Mouse (Mus musculus) limb, embryonic 13.5 days (tissue): ENCODE data around the gene Dkk2. TPM values are rescaled to one million over a fixed set of nuclear protein-coding genes. Genes with fewer than 3 reads are reported as not detected.
A peak's percentile ranks its signal among the peaks of the same experiment; 100 is the strongest.
"Not testable (repeated sequence)": the region's sequence is repeated elsewhere in the genome, so short reads cannot be mapped to it uniquely, and the experiment has no call there.

Experiments used
- ATAC-seq: fragments of 200-750 bp; cut with Nextera tagmentation; 2 replicates; pipeline ENCODE4 v1.8.0; 2017; ENCODE audit warnings: low read depth, moderate number of reproducible peaks, moderate TSS enrichment; ENCODE audit not compliant: low FRiP score
- H3K27ac ChIP-seq: fragments of 300-500 bp; sonication (generic); 2 replicates; pipeline ENCODE4 v1.5.1; 2015; ENCODE audit warnings: inconsistent platforms, mild to moderate bottlenecking, moderate library complexity
- H3K27me3 ChIP-seq: fragments of 300-500 bp; sonication (generic); 2 replicates; pipeline ENCODE4 v1.6.1; 2015; ENCODE audit warnings: mild to moderate bottlenecking, inconsistent platforms
- H3K36me3 ChIP-seq: fragments of 300-500 bp; sonication (generic); 2 replicates; pipeline ENCODE4 v1.6.1; 2015; ENCODE audit warnings: inconsistent platforms, mild to moderate bottlenecking, moderate library complexity
- H3K4me1 ChIP-seq: fragments of 300-500 bp; sonication (generic); 2 replicates; pipeline ENCODE4 v1.6.1; 2015; ENCODE audit warnings: inconsistent platforms
- H3K4me2 ChIP-seq: fragments of 300-500 bp; sonication (generic); replicated peaks from 2 replicates; pipeline ENCODE4 v1.6.1; 2015; ENCODE audit warnings: inconsistent platforms, mild to moderate bottlenecking, moderate library complexity
- H3K4me3 ChIP-seq: fragments of 300-500 bp; sonication (generic); 2 replicates; pipeline ENCODE4 v1.5.1; 2015; ENCODE audit warnings: moderate library complexity, mild to moderate bottlenecking, inconsistent platforms
- H3K9ac ChIP-seq: fragments of 300-500 bp; sonication (generic); 2 replicates; pipeline ENCODE4 v1.6.1; 2015; ENCODE audit warnings: mild to moderate bottlenecking, inconsistent platforms
- H3K9me3 ChIP-seq: fragments of 300-500 bp; sonication (generic); 2 replicates; pipeline ENCODE4 v1.6.1; 2016; ENCODE audit warnings: inconsistent platforms
- WGBS: fragments of 180-500 bp; shearing (Covaris S2); methylation state at CpG from one replicate; pipeline ENCODE4 v1.1.7; 2015; 5-methylcytosine and 5-hydroxymethylcytosine counted together
- polyA plus RNA-seq: library from polyadenylated mRNA; unstranded; fragments of >200 nt; fragmentation: Nextera tagmentation; extraction: Ambion mirVana; gene quantifications from 2 replicates; pipeline ENCODE4 v1.2.1, GENCODE M21; 2015

Dkk2 gene
- polyA plus RNA-seq, result 66.6 and 71.3 TPM in 2 replicates

DNA sequence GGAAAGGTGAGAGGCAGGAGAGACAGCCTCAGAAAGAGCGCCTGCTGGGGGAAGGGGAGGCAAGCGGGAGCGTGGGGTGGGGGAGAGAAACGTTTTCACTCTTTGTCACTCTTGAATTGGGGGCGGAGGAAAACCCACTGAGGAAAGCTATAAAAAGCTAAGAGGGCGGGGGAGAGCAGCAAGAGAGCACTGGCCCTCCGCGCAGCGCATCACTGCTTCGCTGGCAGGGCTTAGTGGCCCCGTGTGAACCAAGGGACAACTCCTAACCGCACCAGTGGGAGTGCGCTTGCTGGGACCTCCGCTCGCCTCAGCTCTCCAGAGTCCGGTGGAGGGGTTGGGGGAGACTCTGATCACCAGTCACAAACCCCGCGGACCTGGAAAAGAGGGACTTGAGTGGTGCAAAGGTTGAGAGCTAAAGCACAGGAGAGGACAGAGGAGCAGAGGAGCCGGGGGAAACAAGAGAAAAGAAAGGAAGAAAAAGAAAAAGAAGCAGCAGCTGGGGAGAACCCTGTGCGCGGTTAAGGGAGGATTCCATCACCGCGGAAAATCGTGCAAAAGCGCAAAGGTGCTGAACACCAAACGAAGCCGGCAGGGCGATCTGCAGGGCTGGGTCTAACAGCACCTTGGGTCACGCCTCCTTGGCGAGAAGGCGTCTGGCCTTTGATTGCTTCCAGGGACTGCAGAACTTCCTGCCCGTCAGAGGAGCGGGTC is at the start of gene Dkk2:
TSS of gene Dkk2 (plus strand) at position 181 of the 711 bp plus-strand sequence.
- under 1% methylated on average over 33 of the region's 33 CpGs for WGBS
- H3K4me1 ChIP-seq, result peaks cover 17% of the 10 kb centered on the region
- H3K27me3 ChIP-seq, result peaks cover 9% of the 10 kb centered on the region
- peak within 1 kb of the TSS; percentile 88 for H3K27ac ChIP-seq
- H3K4me3 ChIP-seq, result peak within 1 kb of the TSS; percentile 66
- peak within 1 kb of the TSS; percentile 80 for H3K9ac ChIP-seq
- H3K36me3 ChIP-seq, result no peaks in the 10 kb centered on the region
- peak; percentile 64 for ATAC-seq
- no peaks in the 10 kb centered on the region for H3K9me3 ChIP-seq
- peak within 1 kb of the TSS; percentile 89 for H3K4me2 ChIP-seq

- H3K4me3 ChIP-seq, result no peak overlapping the region
- no peak for ATAC-seq
- H3K4me2 ChIP-seq, result no peak overlapping the region
- no peaks in the 10 kb centered on the region for H3K36me3 ChIP-seq
- WGBS, result 88% methylated on average over 2 of the region's 2 CpGs
- H3K27me3 ChIP-seq, result no peaks in the 10 kb centered on the region
- no peaks in the 10 kb centered on the region for H3K9me3 ChIP-seq
- no peak overlapping the region for H3K9ac ChIP-seq
- H3K4me1 ChIP-seq, result peaks cover 11% of the 10 kb centered on the region
- H3K27ac ChIP-seq, result no peak overlapping the region
These were observed 48.4 kb upstream of the Dkk2 start for GRCm38 (mm10) chr3:132036704-132037103.

DNA sequence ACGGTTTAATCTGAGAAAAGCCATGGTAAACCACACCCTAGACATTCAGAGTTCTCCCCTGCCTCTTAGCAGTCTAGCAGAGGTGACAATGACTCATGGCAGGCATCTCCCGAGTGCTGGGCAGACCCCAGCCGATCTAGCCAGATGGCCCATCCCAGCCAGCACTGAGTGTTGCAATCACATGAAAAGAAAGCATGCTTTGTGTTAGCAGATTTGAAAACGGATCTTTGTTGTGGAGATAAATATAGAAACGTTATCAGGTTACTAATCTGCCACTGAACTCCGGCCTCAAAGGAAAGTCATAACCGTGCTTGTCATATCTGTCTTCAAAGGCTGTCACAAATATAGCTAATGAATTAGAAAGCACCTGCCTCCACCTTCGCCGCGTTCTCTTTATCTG is 47.4 kb upstream of the Dkk2 start:
- Histone ChIP-seq H3K36me3 (no peaks in the 10 kb centered on the region), H3K4me2 (no peak overlapping the region), H3K9ac (no peak overlapping the region), H3K4me1 (peaks cover 7% of the 10 kb centered on the region), H3K27ac (no peak overlapping the region), H3K4me3 (no peak overlapping the region), H3K27me3 (no peaks in the 10 kb centered on the region), H3K9me3 (no peaks in the 10 kb centered on the region)
- WGBS, result 55% methylated on average over 10 of the region's 10 CpGs
- ATAC-seq, result no peak

DNA sequence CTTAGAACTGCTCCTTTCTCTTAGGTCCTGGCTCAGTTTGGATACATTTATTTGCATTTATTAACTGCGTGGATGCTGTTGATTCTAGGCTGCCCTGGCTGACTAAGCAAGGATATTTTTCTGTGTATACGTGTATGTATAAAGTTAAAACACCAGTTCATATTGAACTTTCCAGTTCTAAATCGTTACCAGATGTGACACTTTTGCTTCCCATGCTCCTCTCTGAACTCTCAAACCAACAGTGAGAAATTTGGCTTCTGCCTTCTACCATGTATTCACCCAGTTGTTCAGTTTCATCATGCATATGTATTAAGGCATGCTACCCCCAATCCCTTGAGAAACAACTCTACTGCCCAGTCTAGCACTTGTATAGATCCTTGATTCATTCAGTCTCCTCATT is 45.0 kb upstream of the Dkk2 start:
- Histone ChIP-seq H3K4me2 (no peak overlapping the region), H3K9me3 (no peaks in the 10 kb centered on the region), H3K4me3 (no peak overlapping the region), H3K4me1 (no peaks in the 10 kb centered on the region), H3K36me3 (no peaks in the 10 kb centered on the region), H3K9ac (no peak overlapping the region), H3K27ac (no peak overlapping the region), H3K27me3 (no peaks in the 10 kb centered on the region)
- 49% methylated on average over 3 of the region's 3 CpGs for WGBS
- no peak for ATAC-seq

DNA sequence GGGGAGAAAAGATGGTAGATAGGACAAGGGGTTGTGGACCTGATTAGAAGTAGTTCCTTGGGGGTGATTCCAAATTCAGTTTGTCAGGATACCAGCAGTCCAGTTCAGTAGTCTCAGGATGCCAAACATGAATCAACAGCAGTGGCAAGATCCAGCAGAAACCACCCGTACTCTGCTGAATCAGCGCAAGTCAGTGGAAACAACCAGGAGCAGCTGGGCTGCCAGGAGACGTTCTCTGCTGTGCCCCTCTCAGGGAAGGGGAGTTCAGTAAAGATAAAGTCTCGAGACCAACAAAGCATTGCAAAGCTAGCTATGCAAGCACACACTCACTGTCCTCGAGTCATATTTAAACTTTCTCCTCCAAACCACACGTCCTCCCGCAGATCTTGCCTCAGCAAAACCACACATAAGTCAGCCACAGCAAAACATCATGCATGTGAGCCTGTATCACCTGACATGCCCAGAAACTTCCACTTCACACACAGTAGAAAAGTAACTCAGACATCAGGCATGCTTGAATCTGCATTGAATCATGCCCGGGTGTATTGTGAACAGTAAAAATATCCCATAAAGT is 34.1 kb upstream of the Dkk2 start:
- ATAC-seq, result no peak
- Histone ChIP-seq H3K27ac (no peak overlapping the region), H3K4me2 (no peak overlapping the region), H3K4me3 (no peak overlapping the region), H3K36me3 (no peaks in the 10 kb centered on the region), H3K4me1 (no peaks in the 10 kb centered on the region), H3K9me3 (no peaks in the 10 kb centered on the region), H3K27me3 (no peaks in the 10 kb centered on the region), H3K9ac (no peak overlapping the region)
- 84% methylated on average over 8 of the region's 8 CpGs for WGBS

DNA sequence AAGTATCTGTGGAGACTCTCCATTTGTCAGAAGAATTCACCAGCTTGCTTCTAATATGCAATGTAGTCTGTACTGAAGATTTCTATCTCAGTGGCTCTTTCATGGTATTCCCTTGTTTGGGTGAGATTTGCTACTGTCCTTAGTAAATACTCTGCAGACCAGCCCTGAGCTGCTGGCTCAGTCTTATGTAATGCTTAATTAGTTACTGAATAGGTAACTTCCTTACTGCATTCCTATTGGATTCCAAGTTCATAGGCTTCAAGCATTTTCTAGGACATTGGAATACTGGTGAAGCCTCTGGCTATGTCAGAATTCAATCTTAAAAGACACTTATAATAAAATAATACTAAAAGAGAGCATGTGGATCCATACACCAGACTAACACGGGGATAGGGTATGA is 22.3 kb upstream of the Dkk2 start:
- H3K9ac ChIP-seq, H3K9me3 ChIP-seq, H3K27me3 ChIP-seq, H3K36me3 ChIP-seq, ATAC-seq, H3K4me3 ChIP-seq, H3K27ac ChIP-seq, H3K4me1 ChIP-seq, H3K4me2 ChIP-seq: not testable (repeated sequence)
- WGBS, result 60% methylated on average over 1 of the region's 1 CpGs

DNA sequence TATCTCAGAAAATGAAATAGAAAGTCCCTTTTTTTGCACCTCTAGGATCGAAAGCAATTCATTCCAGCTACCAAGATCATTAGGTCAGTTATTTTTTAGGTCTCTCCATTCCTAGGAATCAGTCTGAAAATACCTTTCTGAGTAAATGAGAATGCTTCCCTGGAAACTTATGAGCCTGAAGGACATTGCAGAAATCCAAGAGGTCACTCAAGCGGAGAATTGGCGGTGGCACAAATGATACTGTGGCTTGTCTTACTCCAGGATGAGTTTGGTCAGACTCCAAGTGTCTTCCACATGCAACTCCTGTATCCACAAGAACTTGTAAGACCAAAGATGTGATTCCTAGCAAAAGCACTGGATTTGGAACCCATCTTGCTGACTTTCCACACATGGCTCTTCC is 21.7 kb upstream of the Dkk2 start:
- Histone ChIP-seq H3K4me2 (no peak overlapping the region), H3K4me3 (no peak overlapping the region), H3K27me3 (no peaks in the 10 kb centered on the region), H3K9ac (no peak overlapping the region), H3K36me3 (no peaks in the 10 kb centered on the region), H3K9me3 (no peaks in the 10 kb centered on the region), H3K4me1 (no peaks in the 10 kb centered on the region), H3K27ac (no peak overlapping the region)
- no peak for ATAC-seq
- 95% methylated on average over 3 of the region's 3 CpGs for WGBS

DNA sequence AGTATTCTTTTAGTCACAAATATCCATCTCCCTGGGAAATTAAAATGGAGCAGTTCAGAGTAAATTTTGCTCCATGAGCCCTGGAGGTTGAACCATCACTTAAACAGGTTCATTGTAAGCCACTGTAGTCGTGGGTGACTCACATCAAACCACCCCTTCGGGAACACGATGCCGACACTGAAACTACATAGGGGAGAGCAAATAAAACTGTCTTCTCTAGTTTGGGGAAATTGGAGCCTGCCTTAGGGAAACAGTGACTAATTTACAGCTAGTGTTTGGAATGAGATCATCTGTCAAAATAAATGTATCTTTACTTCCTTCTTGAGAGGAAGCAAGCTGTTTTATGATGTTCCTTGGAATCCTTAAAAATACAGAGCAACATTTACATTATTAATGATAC is 21.1 kb upstream of the Dkk2 start:
- Histone ChIP-seq H3K4me2 (no peak overlapping the region), H3K27ac (no peak overlapping the region), H3K4me1 (no peaks in the 10 kb centered on the region), H3K4me3 (no peak overlapping the region), H3K9me3 (no peaks in the 10 kb centered on the region), H3K36me3 (no peaks in the 10 kb centered on the region), H3K9ac (no peak overlapping the region), H3K27me3 (no peaks in the 10 kb centered on the region)
- ATAC-seq, result no peak
- WGBS, result 22% methylated on average over 4 of the region's 4 CpGs

DNA sequence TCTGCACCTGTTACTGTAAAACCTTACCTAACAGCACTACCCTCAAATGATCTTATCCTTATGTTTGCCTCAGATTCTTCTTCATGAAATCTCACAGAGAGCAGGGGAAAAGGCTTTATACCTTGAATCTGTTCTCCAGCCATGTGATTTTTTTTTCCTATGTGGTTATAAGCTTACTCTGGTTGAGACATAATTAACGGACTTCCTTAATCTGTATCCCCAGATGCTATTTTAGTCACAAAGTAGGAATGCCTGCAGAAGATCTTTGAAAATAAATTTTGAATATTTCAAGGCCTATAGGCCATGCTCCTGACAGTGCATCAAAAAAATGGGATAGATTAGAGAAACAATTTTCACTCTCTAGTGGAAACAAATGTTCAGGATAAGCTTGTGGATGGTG is 20.2 kb upstream of the Dkk2 start:
- Histone ChIP-seq H3K9me3 (no peaks in the 10 kb centered on the region), H3K27me3 (no peaks in the 10 kb centered on the region), H3K9ac (no peak overlapping the region), H3K4me1 (no peaks in the 10 kb centered on the region), H3K36me3 (no peaks in the 10 kb centered on the region), H3K4me3 (no peak overlapping the region), H3K4me2 (no peak overlapping the region), H3K27ac (no peak overlapping the region)
- WGBS, result 75% methylated on average over 1 of the region's 1 CpGs
- no peak for ATAC-seq

DNA sequence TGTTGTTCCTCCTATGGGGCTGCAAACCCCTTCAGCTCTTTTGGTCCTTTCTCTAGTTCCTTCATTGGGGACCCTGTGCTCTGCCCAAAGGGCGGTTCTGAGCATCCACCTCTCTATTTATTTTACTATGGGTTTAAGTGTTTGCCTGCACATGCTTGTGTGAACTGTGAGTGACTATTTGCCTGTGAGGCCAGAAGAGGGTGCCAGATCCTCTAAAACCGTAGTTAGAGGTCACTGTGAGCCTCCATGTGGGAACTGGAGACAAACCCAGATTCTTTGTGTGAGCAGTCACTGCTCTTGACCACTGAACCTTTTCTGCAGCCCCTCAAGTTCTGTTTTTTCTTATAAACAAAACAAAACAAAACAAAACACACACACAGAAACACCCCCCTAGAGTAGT is 14.1 kb upstream of the Dkk2 start:
- no peaks in the 10 kb centered on the region for H3K4me1 ChIP-seq
- H3K27me3 ChIP-seq, result no peaks in the 10 kb centered on the region
- ATAC-seq, result no peak
- no peak overlapping the region for H3K4me2 ChIP-seq
- H3K4me3 ChIP-seq, result no peak overlapping the region
- no peaks in the 10 kb centered on the region for H3K36me3 ChIP-seq
- 42% methylated on average over 2 of the region's 2 CpGs for WGBS
- no peak overlapping the region for H3K27ac ChIP-seq
- H3K9ac ChIP-seq, result no peak overlapping the region
- H3K9me3 ChIP-seq, result no peaks in the 10 kb centered on the region

DNA sequence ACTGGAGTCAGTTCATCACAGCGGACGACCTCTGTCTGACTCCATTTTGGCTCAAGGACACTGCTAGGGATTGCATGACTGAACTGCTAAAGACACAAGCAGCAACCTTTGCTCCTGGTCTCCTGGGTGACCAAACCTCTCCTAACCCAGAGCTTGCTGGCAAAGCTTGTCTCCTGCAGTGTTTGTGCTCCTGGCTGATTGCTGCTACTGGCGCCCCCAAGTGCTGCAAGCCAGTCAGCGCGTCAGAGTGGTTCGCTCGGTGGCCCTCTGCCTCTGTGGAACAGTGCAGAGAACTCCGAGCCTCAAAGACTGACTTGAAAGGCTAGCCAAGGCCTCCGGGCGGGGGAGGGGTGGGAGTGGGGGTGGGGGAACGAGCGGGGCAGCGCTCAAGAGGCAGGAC is 1.1 kb upstream of the Dkk2 start:
- peaks cover 9% of the 10 kb centered on the region for H3K27me3 ChIP-seq
- ATAC-seq, result peak; percentile 64
- 2% methylated on average over 13 of the region's 13 CpGs for WGBS
- H3K9ac ChIP-seq, result peak overlapping the region; percentile 80
- peak overlapping the region; percentile 89 for H3K4me2 ChIP-seq
- peak overlapping the region; percentile 88 for H3K27ac ChIP-seq
- H3K4me1 ChIP-seq, result peaks cover 17% of the 10 kb centered on the region
- H3K36me3 ChIP-seq, result no peaks in the 10 kb centered on the region
- H3K4me3 ChIP-seq, result peak overlapping the region; percentile 66
- H3K9me3 ChIP-seq, result no peaks in the 10 kb centered on the region

GRCm38 (mm10) chr3:132084680-132085079 is 412 bp upstream of the Dkk2 start:
- Histone ChIP-seq H3K27ac (peak overlapping the region; percentile 88), H3K9me3 (no peaks in the 10 kb centered on the region), H3K4me3 (peak overlapping the region; percentile 66), H3K4me2 (peak overlapping the region; percentile 89), H3K36me3 (no peaks in the 10 kb centered on the region), H3K27me3 (peaks cover 9% of the 10 kb centered on the region), H3K4me1 (peaks cover 17% of the 10 kb centered on the region), H3K9ac (peak overlapping the region; percentile 80)
- ATAC-seq, result peak; percentile 43
- WGBS, result under 1% methylated on average over 7 of the region's 8 CpGs
